25 mouse cellular contexts compared by ENCODE assay signal in genomic region chr6:90754093-90754492, GRCm38 (mm10).
DNase-seq lines count a peak whose midpoint lies in the region; ATAC-seq and TF ChIP-seq lines count a peak whose summit lies in the region.
"Had no signal": no experiment of that assay in that cellular context is flagged by ENCODE, and none has a peak within 500 bp of the region (broad histone marks: within the 10 kb centered on the region; RNA-seq: fewer than 3 reads in every experiment).

No protein-coding gene starts in this region.

- no peaks in the 10 kb centered on the region for H3K36me3 ChIP-seq in liver, adult 2 months (ENCODE audit: control insufficient read depth, insufficient read depth, low read length)
- H3K36me3 ChIP-seq in liver, postnatal 0 days (replicated peaks; ENCODE audit: insufficient read depth, low read length) = no peaks in the 10 kb centered on the region
- H3K36me3 ChIP-seq in forebrain, embryonic 12.5 days (replicated peaks) = no peaks in the 10 kb centered on the region
- H3K36me3 ChIP-seq: heart, embryonic 15.5 days; hindbrain, embryonic 15.5 days; intestine, embryonic 15.5 days; midbrain, embryonic 15.5 days; neural tube, embryonic 15.5 days had no signal

- H3K9me3 ChIP-seq in liver, postnatal 0 days (ENCODE audit: low read length) = no peaks in the 10 kb centered on the region
- no peaks in the 10 kb centered on the region for H3K9me3 ChIP-seq in forebrain, embryonic 12.5 days
- H3K9me3 ChIP-seq: forebrain, embryonic 10.5 days; heart, embryonic 15.5 days; hindbrain, embryonic 15.5 days; intestine, embryonic 15.5 days; midbrain, embryonic 15.5 days; neural tube, embryonic 15.5 days had no signal

- H3K79me2 ChIP-seq in liver, adult 2 months (ENCODE audit: control insufficient read depth, insufficient read depth, low read length) = no peaks in the 10 kb centered on the region

- H3K27me3 ChIP-seq in liver, adult 2 months (ENCODE audit: control insufficient read depth, insufficient read depth, low read length) = no peaks in the 10 kb centered on the region
- H3K27me3 ChIP-seq in liver, postnatal 0 days (ENCODE audit: insufficient read depth, low read length) = no peaks in the 10 kb centered on the region
- no peaks in the 10 kb centered on the region for H3K27me3 ChIP-seq in forebrain, embryonic 12.5 days
- H3K27me3 ChIP-seq: heart, embryonic 15.5 days; hindbrain, embryonic 15.5 days; intestine, embryonic 15.5 days; midbrain, embryonic 15.5 days; neural tube, embryonic 15.5 days had no signal

- ATAC-seq in liver, postnatal 0 days = peak; percentile 41; the same call in 1 of the 2 replicates
- ATAC-seq in forebrain, embryonic 12.5 days (ENCODE audit: low FRiP score) = no peak
- ATAC-seq in activated CD4-positive, CD25-positive, alpha-beta regulatory T cell, adult 4 months = no peak
- ATAC-seq: intestine, embryonic 15.5 days; midbrain, embryonic 15.5 days had no signal

- no peak for TF ChIP-seq CTCF in liver, adult 2 months (IDR thresholded peaks at IDR 0.05; ENCODE audit: low read depth, low read length)
- TF ChIP-seq CTCF in bone marrow, adult 2 months (IDR thresholded peaks at IDR 0.05; ENCODE audit: control insufficient read depth, insufficient read depth, low read length) = no peak
- no peak for TF ChIP-seq CTCF in liver, postnatal 0 days (IDR thresholded peaks at IDR 0.05; ENCODE audit: low read depth)

- no peak overlapping the region for H3K4me3 ChIP-seq in liver, adult 2 months (ENCODE audit: insufficient read depth, low read depth, low read length)
- no peak overlapping the region for H3K4me3 ChIP-seq in bone marrow, adult 2 months (replicated peaks; ENCODE audit: control insufficient read depth, low read depth, low read length)
- H3K4me3 ChIP-seq in liver, postnatal 0 days (ENCODE audit: low read depth, low read length) = no peak overlapping the region
- no peak overlapping the region for H3K4me3 ChIP-seq in forebrain, embryonic 12.5 days (replicated peaks)
- H3K4me3 ChIP-seq: forebrain, embryonic 10.5 days; heart, adult 2 months; heart, embryonic 15.5 days; hindbrain, embryonic 15.5 days; intestine, embryonic 15.5 days; left cerebral cortex, adult 2 months; midbrain, embryonic 15.5 days; neural tube, embryonic 15.5 days had no signal

- no peak for TF ChIP-seq EP300 in liver, postnatal 0 days (IDR thresholded peaks at IDR 0.05; ENCODE audit: low read depth)

- peak overlapping the region; percentile 18; the same call in 1 of the 2 replicates for H3K4me2 ChIP-seq in liver, postnatal 0 days (ENCODE audit: low read depth, low read length)
- H3K4me2 ChIP-seq in forebrain, embryonic 12.5 days = no peak overlapping the region
- H3K4me2 ChIP-seq: heart, embryonic 15.5 days; hindbrain, embryonic 15.5 days; intestine, embryonic 15.5 days; midbrain, embryonic 15.5 days; neural tube, embryonic 15.5 days had no signal

- H3K4me1 ChIP-seq in liver, adult 2 months (ENCODE audit: control insufficient read depth, insufficient read depth, low read length) = peaks cover 39% of the 10 kb centered on the region
- H3K4me1 ChIP-seq in bone marrow, adult 2 months (ENCODE audit: control insufficient read depth, insufficient read depth, low read length) = peaks cover 17% of the 10 kb centered on the region
- H3K4me1 ChIP-seq in liver, postnatal 0 days (ENCODE audit: insufficient read depth) = peaks cover 61% of the 10 kb centered on the region
- H3K4me1 ChIP-seq in forebrain, embryonic 12.5 days = peaks cover 2% of the 10 kb centered on the region; the same call in 1 of the 2 replicates
- H3K4me1 ChIP-seq: hindbrain, embryonic 15.5 days; midbrain, embryonic 15.5 days; neural tube, embryonic 15.5 days had no signal

- peak overlapping the region; percentile 88 for H3K27ac ChIP-seq in liver, adult 2 months (replicated peaks; ENCODE audit: insufficient read depth, low read depth, low read length)
- peak overlapping the region; percentile 74 for H3K27ac ChIP-seq in bone marrow, adult 2 months (ENCODE audit: control insufficient read depth, insufficient read depth, low read depth, low read length, poor library complexity)
- H3K27ac ChIP-seq in liver, postnatal 0 days (ENCODE audit: low read depth) = peak overlapping the region; percentile 70
- H3K27ac ChIP-seq in forebrain, embryonic 12.5 days = no peak overlapping the region
- H3K27ac ChIP-seq: forebrain, embryonic 10.5 days; heart, adult 2 months; heart, embryonic 15.5 days; hindbrain, embryonic 15.5 days; intestine, embryonic 15.5 days; left cerebral cortex, adult 2 months; liver, embryonic 14.5 days; midbrain, embryonic 15.5 days; neural tube, embryonic 15.5 days; stomach, postnatal 0 days had no signal

- no peak for TF ChIP-seq POLR2A in liver, adult 2 months (IDR thresholded peaks at IDR 0.05; ENCODE audit: extremely low read depth, insufficient read depth, low read length)
- no peak for TF ChIP-seq POLR2A in bone marrow, adult 2 months (IDR thresholded peaks at IDR 0.05; ENCODE audit: borderline replicate concordance, control insufficient read depth, low read depth, low read length)

- 13% methylated on average over 2 of the region's 2 CpGs for WGBS in liver, adult 2 months
- 24% methylated on average over 2 of the region's 2 CpGs for WGBS in bone marrow, adult 2 months
- 51% methylated on average over 2 of the region's 2 CpGs for WGBS in liver, postnatal 0 days (ENCODE audit: insufficient replicate concordance)
- 86% methylated on average over 2 of the region's 2 CpGs for WGBS in forebrain, embryonic 12.5 days

- DNase-seq in liver, adult 2 months (ENCODE audit: extremely low read depth, low read depth, low spot score) = peak; percentile 94
- DNase-seq in liver (no peak), 416B (ENCODE audit: low read depth) (peak; percentile 47)
- no peak for DNase-seq in liver, postnatal 0 days
- DNase-seq in kidney, postnatal 4 days = no peak
- DNase-seq: cerebellum, adult 11-12 months; cerebellum, postnatal 14 days; gastrocnemius, postnatal 10 days; heart, adult 2 months; heart, postnatal 4 days; kidney, postnatal 25 days; left cerebral cortex, postnatal 4 days; thymus, postnatal 14 days had no signal

- no peak overlapping the region for H3K9ac ChIP-seq in liver, adult 2 months (ENCODE audit: low read depth, low read length)
- no peak overlapping the region for H3K9ac ChIP-seq in liver, postnatal 0 days (replicated peaks)
- H3K9ac ChIP-seq in forebrain, embryonic 12.5 days = no peak overlapping the region
- H3K9ac ChIP-seq: heart, embryonic 15.5 days; hindbrain, embryonic 15.5 days; intestine, embryonic 15.5 days; liver, embryonic 14.5 days; midbrain, embryonic 15.5 days; neural tube, embryonic 15.5 days had no signal

Comparison
In these comparisons a context has a peak if more than half of its experiments do, and no peak if none do; other contexts are left out.
1. DNase-seq: peak in liver, adult 2 months (single experiment) and 416B (single experiment); none in liver (single experiment), liver, postnatal 0 days (single experiment) and kidney, postnatal 4 days (0 of 2).